In genomic region chr3:137864988-137865982, GRCm38 (mm10) we compare ENCODE assay signal across 8 mouse cellular contexts. TPM values are rescaled to one million over a fixed set of nuclear protein-coding genes. Genes with fewer than 3 reads are reported as not detected.
DNase-seq lines count a peak whose midpoint lies in the region; ATAC-seq lines count a peak whose summit lies in the region.

No protein-coding gene starts in this region.

- no peaks in the 10 kb centered on the region for H3K27me3 ChIP-seq in hindbrain, embryonic 12.5 days

- H3K27ac ChIP-seq in hindbrain, embryonic 12.5 days, result peak overlapping the region; percentile 98

- peak overlapping the region; percentile 45 for H3K4me2 ChIP-seq in hindbrain, embryonic 12.5 days (replicated peaks)

- ATAC-seq in hindbrain, embryonic 12.5 days (ENCODE audit: low FRiP score), result peak; percentile 38

- peaks cover 18% of the 10 kb centered on the region for H3K4me1 ChIP-seq in hindbrain, embryonic 12.5 days

- peak overlapping the region; percentile 92 for H3K9ac ChIP-seq in hindbrain, embryonic 12.5 days

- peak overlapping the region; percentile 82 for H3K4me3 ChIP-seq in hindbrain, embryonic 12.5 days

- H3K36me3 ChIP-seq in hindbrain, embryonic 12.5 days, result no peaks in the 10 kb centered on the region

- under 1% methylated on average over 67 of the region's 74 CpGs for WGBS in hindbrain, embryonic 12.5 days

- DNase-seq in T-cell, adult 2 months (ENCODE audit: low spot score), result peak; percentile 82
- DNase-seq in cerebellum, postnatal 14 days, result peak; percentile 94 to 97
- peak; percentile 75 to 80 for DNase-seq in frontal cortex, postnatal 14 days (ENCODE audit: low spot score in 2 of 2)
- peak; percentile 80 to 81 for DNase-seq in layer of hippocampus, postnatal 36 days
- peak; percentile 88 for DNase-seq in lung, postnatal 25 days (ENCODE audit: low spot score)
- DNase-seq in retina, embryonic 14.5 days (ENCODE audit: low spot score), result peak; percentile 92
- DNase-seq in thymus, postnatal 36 days, result peak; percentile 87 to 88

- no peaks in the 10 kb centered on the region for H3K9me3 ChIP-seq in hindbrain, embryonic 12.5 days (replicated peaks)

RNA-seq across cellular contexts. Expression of gene H2afz, which starts 1.0 kb away (rescaled TPM):
- 1,731 and 1,841 TPM in 2 replicates for polyA plus RNA-seq in hindbrain, embryonic 12.5 days (2016; fragmentation: Nextera tagmentation; extraction: Ambion mirVana)
- 100 to 1,000 TPM; 135 to 151 TPM for total RNA-seq in layer of hippocampus, postnatal 36 days (2021)

RNA-seq across cellular contexts. Expression of gene Dnajb14, which starts 2.2 kb away (rescaled TPM):
- 12.6 and 13.8 TPM in 2 replicates for polyA plus RNA-seq in hindbrain, embryonic 12.5 days (2016; fragmentation: Nextera tagmentation; extraction: Ambion mirVana)
- total RNA-seq in layer of hippocampus, postnatal 36 days (2021), result 10 to 100 TPM; 52.1 to 53.8 TPM

RNA-seq across cellular contexts. Expression of gene Lamtor3, which starts 53.0 kb away (rescaled TPM):
- 97.6 and 98.1 TPM in 2 replicates for polyA plus RNA-seq in hindbrain, embryonic 12.5 days (2016; fragmentation: Nextera tagmentation; extraction: Ambion mirVana)
- 10 to 100 TPM; 64.8 to 65.3 TPM for total RNA-seq in layer of hippocampus, postnatal 36 days (2021)

Comparison
In these comparisons a context has a peak if more than half of its experiments do, and no peak if none do; other contexts are left out.
1. Peak in every context shown above with its lines: DNase-seq, ATAC-seq, H3K4me3 ChIP-seq and H3K27ac ChIP-seq.